Comparison of ENCODE assay signal across 8 mouse cellular contexts in genomic region chr10:96619951-96620889, GRCm38 (mm10). TPM values are rescaled to one million over a fixed set of nuclear protein-coding genes. Genes with fewer than 3 reads are reported as not detected.
DNase-seq lines count a peak whose midpoint lies in the region; ATAC-seq and TF ChIP-seq lines count a peak whose summit lies in the region.

No protein-coding gene starts in this region.

- H3K9ac ChIP-seq in intestine, embryonic 15.5 days: peak overlapping the region; percentile 46

- ATAC-seq in erythroblast, adult 5-6 weeks (replicated peaks; ENCODE audit: low FRiP score, poor library complexity, severe bottlenecking): no peak
- no peak for ATAC-seq in intestine, embryonic 15.5 days

- no peaks in the 10 kb centered on the region for H3K27me3 ChIP-seq in erythroblast, embryonic 14.5 days (ENCODE audit: control insufficient read depth)
- no peaks in the 10 kb centered on the region for H3K27me3 ChIP-seq in intestine, embryonic 15.5 days (replicated peaks)

- H3K4me1 ChIP-seq in erythroblast, embryonic 14.5 days (ENCODE audit: control insufficient read depth): peaks cover 33% of the 10 kb centered on the region
- peaks cover 23% of the 10 kb centered on the region; the same call in 1 of the 2 replicates for H3K4me1 ChIP-seq in intestine, embryonic 15.5 days (replicated peaks)
- peaks cover 2% of the 10 kb centered on the region; the same call in 1 of the 2 replicates for H3K4me1 ChIP-seq in olfactory bulb, adult 2 months (ENCODE audit: control insufficient read depth, insufficient read depth, low read length)

- H3K4me3 ChIP-seq in erythroblast, embryonic 14.5 days (replicated peaks): peak overlapping the region; percentile 16
- peak overlapping the region; percentile 39 for H3K4me3 ChIP-seq in intestine, embryonic 15.5 days (replicated peaks)
- H3K4me3 ChIP-seq in olfactory bulb, adult 2 months (ENCODE audit: insufficient read depth, low read depth, low read length): peak overlapping the region; percentile 63

- H3K36me3 ChIP-seq in erythroblast, embryonic 14.5 days (ENCODE audit: control insufficient read depth): peaks cover 24% of the 10 kb centered on the region
- H3K36me3 ChIP-seq in intestine, embryonic 15.5 days: no peaks in the 10 kb centered on the region; the same call in 1 of the 2 replicates

- peak overlapping the region; percentile 36; the same call in 1 of the 2 replicates for H3K27ac ChIP-seq in intestine, embryonic 15.5 days
- H3K27ac ChIP-seq in olfactory bulb, adult 2 months (ENCODE audit: insufficient read depth, low read depth, low read length): peak overlapping the region; percentile 73

- TF ChIP-seq POLR2A in olfactory bulb, adult 2 months (IDR thresholded peaks at IDR 0.05; ENCODE audit: insufficient read depth, low read depth, low read length): no peak

- TF ChIP-seq CTCF in olfactory bulb, adult 2 months (IDR thresholded peaks at IDR 0.05; ENCODE audit: insufficient read depth, low read depth, low read length): no peak

- peak overlapping the region; percentile 65 for H3K4me2 ChIP-seq in intestine, embryonic 15.5 days (replicated peaks)

- 23% methylated on average over 8 of the region's 8 CpGs for WGBS in intestine, embryonic 15.5 days
- 9% methylated on average over 8 of the region's 8 CpGs for WGBS in olfactory bulb, adult 2 months

- peak; percentile 37 for DNase-seq in thymus, postnatal 14 days
- no peak for DNase-seq in thymus, adult 18-20 months
- no peak for DNase-seq in adrenal gland, adult 8-10 months
- no peak for DNase-seq in spleen, adult 12 weeks (ENCODE audit: low spot score)

- no peaks in the 10 kb centered on the region for H3K9me3 ChIP-seq in erythroblast, embryonic 14.5 days (ENCODE audit: control insufficient read depth, low read length)
- no peaks in the 10 kb centered on the region for H3K9me3 ChIP-seq in intestine, embryonic 15.5 days

RNA-seq across cellular contexts. Expression of gene Btg1, which starts 3.4 kb away (rescaled TPM):
- 1.5 and 1.6 TPM in 2 replicates for polyA plus RNA-seq in erythroblast, embryonic 14.5 days (2012)
- 30.1 and 35.2 TPM in 2 replicates for total RNA-seq in erythroblast, adult 5-6 weeks (2015; ENCODE audit: low replicate concordance)
- 32.3 and 41.7 TPM in 2 replicates for total RNA-seq in erythroblast, adult 5-6 weeks (2017; ENCODE audit: low replicate concordance)
- polyA plus RNA-seq in intestine, embryonic 15.5 days (2015; fragmentation: Nextera tagmentation; extraction: Ambion mirVana): 43.9 and 47.9 TPM in 2 replicates
- 101 TPM in 1 of 2 replicates, not detected in the other for polyA plus RNA-seq in olfactory bulb, adult 2 months (2012; ENCODE audit: insufficient read depth, insufficient read length, low replicate concordance, missing spikeins)
- 100 to 1,000 TPM; 103 to 173 (median 127) TPM for total RNA-seq in adrenal gland, adult 8-10 months (2022)

Comparison
In these comparisons a context has a peak if more than half of its experiments do, and no peak if none do; other contexts are left out.
1. RNA of gene Btg1, which starts 3.4 kb away (polyA plus RNA-seq): 101 TPM in olfactory bulb, adult 2 months and 43.9 to 47.9 TPM in intestine, embryonic 15.5 days; 1.5 to 1.6 TPM in erythroblast, embryonic 14.5 days; every median in the first group is over 10 times any median in the second.
2. Peak in every context shown above with its lines, with median percentiles within 50 percentile points of each other: H3K4me3 ChIP-seq.